Mouse (Mus musculus) limb, embryonic 11.5 days (tissue): ENCODE measurements around the gene Olfr47. TPM values are rescaled to one million over a fixed set of nuclear protein-coding genes. Genes with fewer than 3 reads are reported as not detected.

Source experiments
- ATAC-seq: fragments of 200-750 bp; cut with Nextera tagmentation; 2 replicates; pipeline ENCODE4 v1.8.0; 2017; ENCODE audit warnings: low read depth; ENCODE audit not compliant: insufficient number of reproducible peaks, low FRiP score, low TSS enrichment
- DNase-seq: peaks from one replicate; pipeline ENCODE4 v3.0.0-alpha.2; 2015; ENCODE audit warnings: low spot score
- H3K27ac ChIP-seq: fragments of 300-500 bp; sonication (generic); replicated peaks from 2 replicates; pipeline ENCODE4 v1.5.1; 2014; ENCODE audit warnings: low read depth, mild to moderate bottlenecking, low read length
- H3K27me3 ChIP-seq: fragments of 300-500 bp; sonication (generic); 2 replicates; pipeline ENCODE4 v1.6.1; 2014; ENCODE audit warnings: mild to moderate bottlenecking, low read length, mixed read lengths; ENCODE audit not compliant: control insufficient read depth, insufficient read depth
- H3K36me3 ChIP-seq: fragments of 300-500 bp; sonication (generic); 2 replicates; pipeline ENCODE4 v1.6.1; 2014; ENCODE audit warnings: mild to moderate bottlenecking, low read length, moderate library complexity, mixed read lengths; ENCODE audit not compliant: control insufficient read depth, insufficient read depth
- H3K4me1 ChIP-seq: fragments of 300-500 bp; sonication (generic); 2 replicates; pipeline ENCODE4 v1.6.1; 2014; ENCODE audit warnings: low read length, mixed read lengths; ENCODE audit not compliant: control insufficient read depth, insufficient read depth
- H3K4me2 ChIP-seq: fragments of 300-500 bp; sonication (generic); 2 replicates; pipeline ENCODE4 v1.6.1; 2014; ENCODE audit warnings: low read depth, mild to moderate bottlenecking, moderate library complexity; ENCODE audit not compliant: severe bottlenecking
- H3K4me3 ChIP-seq: fragments of 300-500 bp; sonication (generic); 2 replicates; pipeline ENCODE4 v1.5.1; 2014; ENCODE audit warnings: low read depth, low read length
- H3K9ac ChIP-seq: fragments of 300-500 bp; sonication (generic); 2 replicates; pipeline ENCODE4 v1.6.1; 2014; ENCODE audit warnings: mild to moderate bottlenecking, low read length
- H3K9me3 ChIP-seq: fragments of 300-500 bp; sonication (generic); 2 replicates; pipeline ENCODE4 v1.6.1; 2016; ENCODE audit warnings: low read length; ENCODE audit not compliant: control insufficient read depth
- WGBS: fragments of 180-500 bp; shearing (Covaris S2); extraction: QIAGEN DNeasy Blood & Tissue Kit; methylation state at CpG from one replicate; pipeline ENCODE4 v1.1.7; 2014; 5-methylcytosine and 5-hydroxymethylcytosine counted together
- polyA plus RNA-seq: library from polyadenylated mRNA; unstranded; fragments of >200 nt; fragmentation: Nextera tagmentation; extraction: Ambion mirVana; gene quantifications from 2 replicates; pipeline ENCODE4 v1.2.1, GENCODE M21; 2014

The Olfr47 gene
- polyA plus RNA-seq, 1 experiment from 2014 or later, result not detected

- H3K4me1 ChIP-seq, result no peaks in the 10 kb centered on the region
- H3K27ac ChIP-seq, result no peak overlapping the region
- WGBS, result 77% methylated on average over 1 of the region's 1 CpGs
- H3K4me2 ChIP-seq, result no peak overlapping the region
- no peak for ATAC-seq
- no peaks in the 10 kb centered on the region for H3K36me3 ChIP-seq
- no peak overlapping the region for H3K9ac ChIP-seq
- H3K27me3 ChIP-seq, result no peaks in the 10 kb centered on the region
- no peak overlapping the region for H3K4me3 ChIP-seq
- H3K9me3 ChIP-seq, result no peaks in the 10 kb centered on the region
- DNase-seq, result no peak
Observed at GRCm38 (mm10) chr6:43252994-43253393, 21.7 kb downstream of the Olfr47 start.

- Histone ChIP-seq H3K4me3 (no peak overlapping the region), H3K27me3 (no peaks in the 10 kb centered on the region), H3K36me3 (no peaks in the 10 kb centered on the region), H3K9me3 (no peaks in the 10 kb centered on the region), H3K4me2 (no peak overlapping the region), H3K9ac (no peak overlapping the region), H3K4me1 (no peaks in the 10 kb centered on the region), H3K27ac (no peak overlapping the region)
- DNase-seq, result no peak
- 68% methylated on average over 7 of the region's 7 CpGs for WGBS
- ATAC-seq, result no peak
Observed at GRCm38 (mm10) chr6:43254193-43254926, 23.0 kb downstream of the Olfr47 start.

GRCm38 (mm10) chr6:43260756-43261155 lies 29.4 kb downstream of the Olfr47 start:
- WGBS, result 81% methylated on average over 2 of the region's 2 CpGs
- H3K9ac ChIP-seq, result no peak overlapping the region
- H3K27me3 ChIP-seq, result no peaks in the 10 kb centered on the region
- H3K4me2 ChIP-seq, result no peak overlapping the region
- H3K27ac ChIP-seq, result no peak overlapping the region
- H3K36me3 ChIP-seq, result no peaks in the 10 kb centered on the region
- no peaks in the 10 kb centered on the region for H3K9me3 ChIP-seq
- ATAC-seq (no peak), DNase-seq (no peak)
- H3K4me3 ChIP-seq, result no peak overlapping the region
- H3K4me1 ChIP-seq, result no peaks in the 10 kb centered on the region

- Histone ChIP-seq H3K9ac (peak within 1 kb of the TSS; percentile 76), H3K27me3 (no peaks in the 10 kb centered on the region), H3K36me3 (no peaks in the 10 kb centered on the region), H3K4me2 (peak within 1 kb of the TSS; percentile 80), H3K9me3 (no peaks in the 10 kb centered on the region), H3K4me1 (peaks cover 6% of the 10 kb centered on the region; the same call in 1 of the 2 replicates), H3K4me3 (peak within 1 kb of the TSS; percentile 50), H3K27ac (no peak within 1 kb of the TSS)
- WGBS, result 2% methylated on average over 41 of the region's 48 CpGs
- ATAC-seq (peak; percentile 79), DNase-seq (peak; percentile 64)
Observed at GRCm38 (mm10) chr6:43265363-43266041, 34.2 kb downstream of the Olfr47 start, which contains the start of gene Arhgef5. Arhgef5 (plus strand) TSS chr6:43265582.

- 3% methylated on average over 8 of the region's 8 CpGs for WGBS
- DNase-seq, result peak; percentile 40
- Histone ChIP-seq H3K9me3 (no peaks in the 10 kb centered on the region), H3K4me1 (peaks cover 6% of the 10 kb centered on the region; the same call in 1 of the 2 replicates), H3K4me3 (peak overlapping the region; percentile 50), H3K27ac (no peak overlapping the region), H3K36me3 (no peaks in the 10 kb centered on the region), H3K9ac (peak overlapping the region; percentile 76), H3K27me3 (no peaks in the 10 kb centered on the region), H3K4me2 (peak overlapping the region; percentile 80)
- no peak for ATAC-seq
Observed at GRCm38 (mm10) chr6:43266356-43266755, 35.0 kb downstream of the Olfr47 start.

GRCm38 (mm10) chr6:43272597-43272996 lies 41.3 kb downstream of the Olfr47 start:
- H3K27ac ChIP-seq, result no peak overlapping the region
- DNase-seq, result no peak
- H3K36me3 ChIP-seq, result no peaks in the 10 kb centered on the region

GRCm38 (mm10) chr6:43274123-43274522 lies 42.8 kb downstream of the Olfr47 start:
- ATAC-seq (no peak), DNase-seq (no peak)
- Histone ChIP-seq H3K9me3 (no peaks in the 10 kb centered on the region), H3K36me3 (no peaks in the 10 kb centered on the region), H3K4me3 (no peak overlapping the region), H3K4me1 (no peaks in the 10 kb centered on the region), H3K27me3 (no peaks in the 10 kb centered on the region), H3K27ac (no peak overlapping the region), H3K4me2 (no peak overlapping the region), H3K9ac (no peak overlapping the region)
- WGBS, result 89% methylated on average over 4 of the region's 4 CpGs

More at GRCm38 (mm10) chr6:43272597-43272996, 41.3 kb downstream of the Olfr47 start:
- no peaks in the 10 kb centered on the region for H3K4me1 ChIP-seq
- no peaks in the 10 kb centered on the region for H3K9me3 ChIP-seq
- no peak overlapping the region for H3K4me3 ChIP-seq
- no peaks in the 10 kb centered on the region for H3K27me3 ChIP-seq
- H3K4me2 ChIP-seq, result no peak overlapping the region
- no peak for ATAC-seq
- H3K9ac ChIP-seq, result no peak overlapping the region

- Histone ChIP-seq H3K9me3 (no peaks in the 10 kb centered on the region), H3K4me3 (no peak overlapping the region), H3K27me3 (no peaks in the 10 kb centered on the region), H3K9ac (no peak overlapping the region), H3K4me2 (no peak overlapping the region), H3K4me1 (no peaks in the 10 kb centered on the region), H3K27ac (no peak overlapping the region), H3K36me3 (no peaks in the 10 kb centered on the region)
- ATAC-seq, result no peak
- DNase-seq, result no peak
Observed at GRCm38 (mm10) chr6:43278247-43278646, 46.9 kb downstream of the Olfr47 start.
